Mouse (Mus musculus) heart, postnatal 0 days (tissue): Measurements from ENCODE around the gene Map3k20. TPM values are rescaled to one million over a fixed set of nuclear protein-coding genes. Genes with fewer than 3 reads are reported as not detected.

Source experiments
- ATAC-seq: fragments of 200-750 bp; cut with Nextera tagmentation; 2 replicates; pipeline ENCODE4 v1.8.0; 2017; ENCODE audit warnings: low read depth, moderate number of reproducible peaks, moderate library complexity; ENCODE audit not compliant: insufficient read depth
- DNase-seq: peaks from one replicate; pipeline ENCODE4 v3.0.0-alpha.2; 2016; ENCODE audit warnings: low spot score
- H3K27ac ChIP-seq: fragments of 300-500 bp; sonication (generic); 2 replicates; pipeline ENCODE4 v1.5.1; 2014; ENCODE audit warnings: low read depth, mild to moderate bottlenecking
- H3K27me3 ChIP-seq: fragments of 300-500 bp; sonication (generic); 2 replicates; pipeline ENCODE4 v1.6.1; 2014; ENCODE audit warnings: low read length, mixed read lengths; ENCODE audit not compliant: control insufficient read depth, insufficient read depth
- H3K36me3 ChIP-seq: fragments of 300-500 bp; sonication (generic); replicated peaks from 2 replicates; pipeline ENCODE4 v1.6.1; 2014; ENCODE audit warnings: low read length, mixed read lengths; ENCODE audit not compliant: control insufficient read depth, insufficient read depth
- H3K4me1 ChIP-seq: fragments of 300-500 bp; sonication (generic); 2 replicates; pipeline ENCODE4 v1.6.1; 2014; ENCODE audit warnings: antibody characterized with exemption; ENCODE audit not compliant: control insufficient read depth, insufficient read depth
- H3K4me2 ChIP-seq: fragments of 300-500 bp; sonication (generic); 2 replicates; pipeline ENCODE4 v1.6.1; 2014; ENCODE audit warnings: low read depth, mild to moderate bottlenecking, low read length, moderate library complexity
- H3K4me3 ChIP-seq: fragments of 300-500 bp; sonication (generic); 2 replicates; pipeline ENCODE4 v1.5.1; 2014; ENCODE audit warnings: low read depth, low read length
- H3K9ac ChIP-seq: fragments of 300-500 bp; sonication (generic); replicated peaks from 2 replicates; pipeline ENCODE4 v1.6.1; 2014; ENCODE audit warnings: low read depth, low read length, mixed read lengths
- H3K9me3 ChIP-seq: fragments of 300-500 bp; sonication (generic); replicated peaks from 2 replicates; pipeline ENCODE4 v1.6.1; 2016; ENCODE audit warnings: low read length; ENCODE audit not compliant: control insufficient read depth
- CTCF ChIP-seq: IDR thresholded peaks from 2 replicates; pipeline ENCODE4 v1.5.1; 2016; ENCODE audit warnings: antibody characterized with exemption, control low read depth, low read depth
- EP300 ChIP-seq: IDR thresholded peaks from 2 replicates; pipeline ENCODE4 v1.6.1; 2016; ENCODE audit warnings: antibody characterized with exemption, low read depth
- WGBS: fragments of 180-500 bp; shearing (Covaris S2); extraction: QIAGEN DNeasy Blood & Tissue Kit; methylation state at CpG from one replicate; pipeline ENCODE4 v1.1.7; 2014; 5-methylcytosine and 5-hydroxymethylcytosine counted together
- polyA plus RNA-seq: library from polyadenylated mRNA; unstranded; fragments of >200 nt; fragmentation: Nextera tagmentation; extraction: Ambion mirVana; gene quantifications from 2 replicates; pipeline ENCODE4 v1.2.1, GENCODE M21; 2015
- total RNA-seq: library from RNA; depleted of rRNA; stranded (reverse); fragments of >200 nt; gene quantifications from 2 replicates; pipeline ENCODE4 v1.2.3, GENCODE M21; 2014; ENCODE audit warnings: low replicate concordance

The Map3k20 gene
- total and polyA plus RNA-seq, 2 experiments from 2014 or later: 26.1 to 95.0 TPM

GRCm38 (mm10) chr2:72474531-72475287, 189.3 kb downstream of the Map3k20 start:
- H3K27ac ChIP-seq: no peak overlapping the region
- H3K27me3 ChIP-seq: no peaks in the 10 kb centered on the region
- DNase-seq (no peak), ATAC-seq (no peak)
- no peak overlapping the region for H3K9ac ChIP-seq
- H3K4me3 ChIP-seq: no peak overlapping the region
- H3K36me3 ChIP-seq: no peaks in the 10 kb centered on the region; the same call in 1 of the 2 replicates
- H3K9me3 ChIP-seq: no peaks in the 10 kb centered on the region
- 53% methylated on average over 7 of the region's 7 CpGs for WGBS
- peaks cover 15% of the 10 kb centered on the region for H3K4me1 ChIP-seq
- H3K4me2 ChIP-seq: peak overlapping the region; percentile 96
- TF ChIP-seq EP300 (no peak), CTCF (no peak)

GRCm38 (mm10) chr2:72475423-72475796, 190.0 kb downstream of the Map3k20 start:
- peak overlapping the region; percentile 64 for H3K9ac ChIP-seq
- ATAC-seq: no peak
- WGBS: 0% methylated on average over 7 of the region's 7 CpGs

GRCm38 (mm10) chr2:72475797-72476485, 190.5 kb downstream of the Map3k20 start, which contains the start of gene Cdca7:
TSS of gene Cdca7 (plus strand) at chr2:72476159.
- ATAC-seq (peak; percentile 83), DNase-seq (peak; percentile 60)
- H3K9ac ChIP-seq: peak within 1 kb of the TSS; percentile 64
- H3K27me3 ChIP-seq: no peaks in the 10 kb centered on the region
- peaks cover 15% of the 10 kb centered on the region for H3K4me1 ChIP-seq
- peak within 1 kb of the TSS; percentile 78 for H3K4me3 ChIP-seq
- no peaks in the 10 kb centered on the region for H3K9me3 ChIP-seq
- peak within 1 kb of the TSS; percentile 96 for H3K4me2 ChIP-seq
- WGBS: under 1% methylated on average over 58 of the region's 58 CpGs
- TF ChIP-seq EP300: peak; percentile 100
- no peak for TF ChIP-seq CTCF
- H3K27ac ChIP-seq: peak within 1 kb of the TSS; percentile 92
- peaks cover 5% of the 10 kb centered on the region for H3K36me3 ChIP-seq

More at GRCm38 (mm10) chr2:72475423-72475796, 190.0 kb downstream of the Map3k20 start:
- Histone ChIP-seq H3K4me3 (peak overlapping the region; percentile 78), H3K27me3 (no peaks in the 10 kb centered on the region), H3K9me3 (no peaks in the 10 kb centered on the region), H3K4me2 (peak overlapping the region; percentile 96), H3K4me1 (peaks cover 15% of the 10 kb centered on the region), H3K36me3 (peaks cover 5% of the 10 kb centered on the region), H3K27ac (peak overlapping the region; percentile 92)
- TF ChIP-seq CTCF (no peak), EP300 (no peak)
- DNase-seq: no peak

GRCm38 (mm10) chr2:72476486-72477211, 191.2 kb downstream of the Map3k20 start:
- under 1% methylated on average over 53 of the region's 53 CpGs for WGBS
- H3K9ac ChIP-seq: peak overlapping the region; percentile 64
- peak overlapping the region; percentile 92 for H3K27ac ChIP-seq
- H3K4me1 ChIP-seq: peaks cover 15% of the 10 kb centered on the region
- H3K4me2 ChIP-seq: peak overlapping the region; percentile 96
- ATAC-seq (peak; percentile 73), DNase-seq (peak; percentile 30)
- H3K4me3 ChIP-seq: peak overlapping the region; percentile 78
- peaks cover 8% of the 10 kb centered on the region for H3K36me3 ChIP-seq
- TF ChIP-seq EP300: no peak
- TF ChIP-seq CTCF: no peak
- no peaks in the 10 kb centered on the region for H3K27me3 ChIP-seq
- H3K9me3 ChIP-seq: no peaks in the 10 kb centered on the region

- WGBS: 9% methylated on average over 11 of the region's 11 CpGs
- no peak overlapping the region; the same call in 1 of the 2 replicates for H3K27ac ChIP-seq
These were observed 191.8 kb downstream of the Map3k20 start for GRCm38 (mm10) chr2:72477221-72477620.

More at GRCm38 (mm10) chr2:72477221-72477620, 191.8 kb downstream of the Map3k20 start:
- Histone ChIP-seq H3K27me3 (no peaks in the 10 kb centered on the region), H3K36me3 (peaks cover 14% of the 10 kb centered on the region), H3K9ac (peak overlapping the region; percentile 64), H3K4me1 (peaks cover 15% of the 10 kb centered on the region), H3K9me3 (no peaks in the 10 kb centered on the region), H3K4me2 (peak overlapping the region; percentile 96), H3K4me3 (peak overlapping the region; percentile 78)
- TF ChIP-seq EP300: no peak
- DNase-seq: no peak
- ATAC-seq: no peak
